Mouse (Mus musculus) limb, embryonic 11.5 days (tissue): ENCODE results near the gene Eif2ak3. TPM values are rescaled to one million over a fixed set of nuclear protein-coding genes. Genes with fewer than 3 reads are reported as not detected.

Source experiments
- ATAC-seq: fragments of 200-750 bp; cut with Nextera tagmentation; 2 replicates; pipeline ENCODE4 v1.8.0; 2017; ENCODE audit warnings: low read depth; ENCODE audit not compliant: insufficient number of reproducible peaks, low FRiP score, low TSS enrichment
- DNase-seq: peaks from one replicate; pipeline ENCODE4 v3.0.0-alpha.2; 2015; ENCODE audit warnings: low spot score
- H3K27ac ChIP-seq: fragments of 300-500 bp; sonication (generic); replicated peaks from 2 replicates; pipeline ENCODE4 v1.5.1; 2014; ENCODE audit warnings: low read depth, mild to moderate bottlenecking, low read length
- H3K27me3 ChIP-seq: fragments of 300-500 bp; sonication (generic); 2 replicates; pipeline ENCODE4 v1.6.1; 2014; ENCODE audit warnings: mild to moderate bottlenecking, low read length, mixed read lengths; ENCODE audit not compliant: control insufficient read depth, insufficient read depth
- H3K36me3 ChIP-seq: fragments of 300-500 bp; sonication (generic); 2 replicates; pipeline ENCODE4 v1.6.1; 2014; ENCODE audit warnings: mild to moderate bottlenecking, low read length, moderate library complexity, mixed read lengths; ENCODE audit not compliant: control insufficient read depth, insufficient read depth
- H3K4me1 ChIP-seq: fragments of 300-500 bp; sonication (generic); 2 replicates; pipeline ENCODE4 v1.6.1; 2014; ENCODE audit warnings: low read length, mixed read lengths; ENCODE audit not compliant: control insufficient read depth, insufficient read depth
- H3K4me2 ChIP-seq: fragments of 300-500 bp; sonication (generic); 2 replicates; pipeline ENCODE4 v1.6.1; 2014; ENCODE audit warnings: low read depth, mild to moderate bottlenecking, moderate library complexity; ENCODE audit not compliant: severe bottlenecking
- H3K4me3 ChIP-seq: fragments of 300-500 bp; sonication (generic); 2 replicates; pipeline ENCODE4 v1.5.1; 2014; ENCODE audit warnings: low read depth, low read length
- H3K9ac ChIP-seq: fragments of 300-500 bp; sonication (generic); 2 replicates; pipeline ENCODE4 v1.6.1; 2014; ENCODE audit warnings: mild to moderate bottlenecking, low read length
- H3K9me3 ChIP-seq: fragments of 300-500 bp; sonication (generic); 2 replicates; pipeline ENCODE4 v1.6.1; 2016; ENCODE audit warnings: low read length; ENCODE audit not compliant: control insufficient read depth
- WGBS: fragments of 180-500 bp; shearing (Covaris S2); extraction: QIAGEN DNeasy Blood & Tissue Kit; methylation state at CpG from one replicate; pipeline ENCODE4 v1.1.7; 2014; 5-methylcytosine and 5-hydroxymethylcytosine counted together
- polyA plus RNA-seq: library from polyadenylated mRNA; unstranded; fragments of >200 nt; fragmentation: Nextera tagmentation; extraction: Ambion mirVana; gene quantifications from 2 replicates; pipeline ENCODE4 v1.2.1, GENCODE M21; 2014

Gene Eif2ak3
- polyA plus RNA-seq, 1 experiment from 2014 or later: 8.7 TPM

- ATAC-seq (no peak), DNase-seq (no peak)
- H3K4me2 ChIP-seq: no peak overlapping the region
- no peak overlapping the region for H3K4me3 ChIP-seq
- 82% methylated on average over 6 of the region's 6 CpGs for WGBS
- H3K36me3 ChIP-seq: peaks cover 2% of the 10 kb centered on the region; the same call in 1 of the 2 replicates
- no peak overlapping the region for H3K9ac ChIP-seq
- no peaks in the 10 kb centered on the region for H3K9me3 ChIP-seq
- H3K27me3 ChIP-seq: no peaks in the 10 kb centered on the region
- no peak overlapping the region for H3K27ac ChIP-seq
- no peaks in the 10 kb centered on the region for H3K4me1 ChIP-seq
These were observed 53.9 kb downstream of the Eif2ak3 start for GRCm38 (mm10) chr6:70898166-70898565.

DNA sequence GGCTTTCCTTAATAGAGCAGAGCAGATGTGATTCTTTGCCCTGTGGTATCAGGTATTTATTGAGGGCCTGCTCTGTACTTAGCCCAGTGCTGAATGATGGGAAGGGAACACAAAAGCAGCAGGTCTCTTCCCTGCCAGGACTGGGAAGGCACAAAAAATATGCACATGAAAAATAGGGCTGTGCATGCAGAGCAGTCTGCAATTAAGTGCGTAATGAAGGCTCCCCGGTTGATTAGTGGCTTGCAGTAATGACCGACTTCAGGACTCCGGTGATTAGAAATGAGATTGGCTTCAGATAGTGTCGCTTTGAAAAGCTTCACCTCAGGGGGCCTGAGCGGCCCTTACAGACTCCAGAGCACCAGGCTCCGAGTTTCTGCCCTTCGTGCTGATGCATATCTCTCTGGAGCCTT lies 55.3 kb downstream of the Eif2ak3 start:
- 41% methylated on average over 8 of the region's 8 CpGs for WGBS
- Histone ChIP-seq H3K9me3 (no peaks in the 10 kb centered on the region), H3K4me2 (no peak overlapping the region), H3K9ac (no peak overlapping the region), H3K4me1 (no peaks in the 10 kb centered on the region), H3K4me3 (no peak overlapping the region), H3K27me3 (no peaks in the 10 kb centered on the region), H3K27ac (no peak overlapping the region), H3K36me3 (peaks cover 6% of the 10 kb centered on the region; the same call in 1 of the 2 replicates)
- DNase-seq (no peak), ATAC-seq (no peak)

GRCm38 (mm10) chr6:70903689-70904088 lies 59.4 kb downstream of the Eif2ak3 start:
- DNase-seq (no peak), ATAC-seq (no peak)
- Histone ChIP-seq H3K27me3 (no peaks in the 10 kb centered on the region), H3K36me3 (peaks cover 4% of the 10 kb centered on the region; the same call in 1 of the 2 replicates), H3K4me3 (no peak overlapping the region), H3K9me3 (no peaks in the 10 kb centered on the region), H3K4me1 (no peaks in the 10 kb centered on the region), H3K4me2 (no peak overlapping the region), H3K27ac (no peak overlapping the region), H3K9ac (no peak overlapping the region)
- WGBS: 92% methylated on average over 5 of the region's 5 CpGs

GRCm38 (mm10) chr6:70909572-70909971 lies 65.3 kb downstream of the Eif2ak3 start:
- Histone ChIP-seq H3K9ac (no peak overlapping the region), H3K4me1 (peaks cover 3% of the 10 kb centered on the region; the same call in 1 of the 2 replicates), H3K4me2 (no peak overlapping the region), H3K27me3 (no peaks in the 10 kb centered on the region), H3K27ac (no peak overlapping the region), H3K36me3 (no peaks in the 10 kb centered on the region), H3K9me3 (no peaks in the 10 kb centered on the region), H3K4me3 (no peak overlapping the region)
- ATAC-seq: no peak
- WGBS: 92% methylated on average over 7 of the region's 7 CpGs
- DNase-seq: no peak

DNA sequence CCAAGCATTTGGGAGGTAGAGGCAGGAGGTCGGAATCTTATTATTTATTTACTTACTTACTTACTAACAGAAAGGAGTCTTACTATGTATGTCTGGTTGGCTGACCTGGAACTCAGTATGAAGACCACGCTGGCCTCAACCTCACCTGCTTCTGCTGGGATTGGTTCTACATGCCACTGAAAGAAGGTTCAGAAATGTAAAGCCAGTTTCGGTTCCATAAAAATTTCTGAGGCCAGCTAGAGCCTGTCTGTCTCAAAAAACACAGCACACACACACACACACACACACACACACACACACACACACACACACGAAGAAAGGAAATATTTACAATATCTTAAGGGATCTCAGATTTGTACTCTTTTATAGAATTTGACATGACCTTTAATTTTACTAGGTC lies 66.0 kb downstream of the Eif2ak3 start:
- H3K9ac ChIP-seq: no peak overlapping the region
- H3K27me3 ChIP-seq: no peaks in the 10 kb centered on the region
- no peak overlapping the region for H3K4me2 ChIP-seq
- no peaks in the 10 kb centered on the region for H3K36me3 ChIP-seq
- no peak overlapping the region for H3K27ac ChIP-seq
- 78% methylated on average over 4 of the region's 4 CpGs for WGBS
- DNase-seq: no peak
- peaks cover 3% of the 10 kb centered on the region; the same call in 1 of the 2 replicates for H3K4me1 ChIP-seq
- H3K9me3 ChIP-seq: no peaks in the 10 kb centered on the region
- ATAC-seq: no peak
- no peak overlapping the region for H3K4me3 ChIP-seq

GRCm38 (mm10) chr6:70911668-70912395 lies 67.5 kb downstream of the Eif2ak3 start:
- Histone ChIP-seq H3K27me3 (no peaks in the 10 kb centered on the region), H3K4me2 (peak overlapping the region; percentile 28), H3K9me3 (no peaks in the 10 kb centered on the region), H3K4me3 (no peak overlapping the region), H3K36me3 (no peaks in the 10 kb centered on the region), H3K9ac (no peak overlapping the region), H3K4me1 (peaks cover 3% of the 10 kb centered on the region; the same call in 1 of the 2 replicates), H3K27ac (no peak overlapping the region)
- DNase-seq: peak; percentile 34
- 13% methylated on average over 20 of the region's 20 CpGs for WGBS
- ATAC-seq: no peak

GRCm38 (mm10) chr6:70912396-70912765 lies 68.1 kb downstream of the Eif2ak3 start:
- DNase-seq (no peak), ATAC-seq (no peak)
- no peaks in the 10 kb centered on the region for H3K36me3 ChIP-seq
- H3K4me3 ChIP-seq: no peak overlapping the region
- peaks cover 3% of the 10 kb centered on the region; the same call in 1 of the 2 replicates for H3K4me1 ChIP-seq
- no peak overlapping the region for H3K27ac ChIP-seq
- no peaks in the 10 kb centered on the region for H3K9me3 ChIP-seq
- no peaks in the 10 kb centered on the region for H3K27me3 ChIP-seq
- peak overlapping the region; percentile 28; the same call in 1 of the 2 replicates for H3K4me2 ChIP-seq
- no peak overlapping the region for H3K9ac ChIP-seq
- WGBS: 65% methylated on average over 7 of the region's 7 CpGs

GRCm38 (mm10) chr6:70918827-70919226 lies 74.5 kb downstream of the Eif2ak3 start, which contains the start of gene Tex37:
TSS of gene Tex37 (minus strand) at chr6:70918927.
- H3K9ac ChIP-seq: no peak within 1 kb of the TSS
- H3K27me3 ChIP-seq: no peaks in the 10 kb centered on the region
- H3K4me3 ChIP-seq: no peak within 1 kb of the TSS
- no peak for DNase-seq
- no peaks in the 10 kb centered on the region for H3K36me3 ChIP-seq
- H3K4me2 ChIP-seq: no peak within 1 kb of the TSS
- no peak for ATAC-seq
- no peaks in the 10 kb centered on the region for H3K9me3 ChIP-seq
- H3K4me1 ChIP-seq: 0 out of 2 replicates have a peak, but pooled peaks cover 2% of the 10 kb centered on the region
- H3K27ac ChIP-seq: no peak within 1 kb of the TSS
- WGBS: 90% methylated on average over 3 of the region's 3 CpGs
